Mouse (Mus musculus) ovary, postnatal 14 days (tissue): ENCODE data around the gene Fam102a.

Source experiments
- DNase-seq: peaks from one replicate; pipeline ENCODE4 v3.0.0; 2022; ENCODE audit warnings: low spot score

Gene Fam102a

GRCm38 (mm10) chr2:32581450-32582095 is 46.4 kb downstream of the Fam102a start:
- no peak for DNase-seq

- DNase-seq, result peak; percentile 83
These were observed 48.0 kb downstream of the Fam102a start for GRCm38 (mm10) chr2:32582830-32583799.

- DNase-seq, result no peak
These were observed 50.1 kb downstream of the Fam102a start for GRCm38 (mm10) chr2:32585149-32585714.

- peak; percentile 77 for DNase-seq
These were observed 51.8 kb downstream of the Fam102a start, which contains the start of gene St6galnac4 for GRCm38 (mm10) chr2:32586871-32587351. TSS of gene St6galnac4 (plus strand) at chr2:32587095.

GRCm38 (mm10) chr2:32587731-32588321 is 52.7 kb downstream of the Fam102a start:
- no peak for DNase-seq

- DNase-seq, result no peak
These were observed 54.2 kb downstream of the Fam102a start for GRCm38 (mm10) chr2:32589213-32589795.

- no peak for DNase-seq
These were observed 55.1 kb downstream of the Fam102a start for GRCm38 (mm10) chr2:32590224-32590623.

- no peak for DNase-seq
These were observed 56.1 kb downstream of the Fam102a start for GRCm38 (mm10) chr2:32591249-32591648.

GRCm38 (mm10) chr2:32596725-32597124 is 61.6 kb downstream of the Fam102a start:
- no peak for DNase-seq

GRCm38 (mm10) chr2:32597248-32597647 is 62.1 kb downstream of the Fam102a start:
- no peak for DNase-seq

GRCm38 (mm10) chr2:32597699-32598098 is 62.6 kb downstream of the Fam102a start:
- no peak for DNase-seq

- DNase-seq, result no peak
These were observed 63.4 kb downstream of the Fam102a start for GRCm38 (mm10) chr2:32598506-32598905.

GRCm38 (mm10) chr2:32599409-32599808 is 64.3 kb downstream of the Fam102a start, which contains the start of gene St6galnac6:
TSS of gene St6galnac6 (plus strand) at chr2:32599709.
- DNase-seq, result no peak

GRCm38 (mm10) chr2:32601417-32602065 is 66.4 kb downstream of the Fam102a start:
- DNase-seq, result no peak

- DNase-seq, result peak; percentile 93
These were observed 67.5 kb downstream of the Fam102a start for GRCm38 (mm10) chr2:32602600-32603054.

- no peak for DNase-seq
These were observed 69.5 kb downstream of the Fam102a start for GRCm38 (mm10) chr2:32604631-32605030.

GRCm38 (mm10) chr2:32606161-32607142 is 71.3 kb downstream of the Fam102a start:
- peak; percentile 76 for DNase-seq

- no peak for DNase-seq
These were observed 72.3 kb downstream of the Fam102a start for GRCm38 (mm10) chr2:32607262-32607947.

- peak; percentile 63 for DNase-seq
These were observed 73.1 kb downstream of the Fam102a start for GRCm38 (mm10) chr2:32608141-32608777.
